Mouse (Mus musculus) kidney, adult 2 months (tissue): ENCODE results near the gene Gm3460. TPM values are rescaled to one million over a fixed set of nuclear protein-coding genes. Genes with fewer than 3 reads are reported as not detected.
"Not testable (repeated sequence)": the region's sequence is repeated elsewhere in the genome, so short reads cannot be mapped to it uniquely, and the experiment has no call there.

Experiments
- DNase-seq: peaks from one replicate; pipeline ENCODE4 v3.0.0; 2021
- H3K27ac ChIP-seq: fragments of 200-500 bp; 2 replicates; pipeline ENCODE4 v1.5.1; 2012; ENCODE audit warnings: low read depth, low read length, control low read depth, inconsistent platforms; ENCODE audit not compliant: insufficient read depth
- H3K27me3 ChIP-seq: fragments of 200-500 bp; replicated peaks from 2 replicates; pipeline ENCODE4 v1.6.1; 2012; ENCODE audit warnings: mild to moderate bottlenecking, moderate library complexity, low read length, inconsistent platforms; ENCODE audit not compliant: control insufficient read depth, insufficient read depth
- H3K36me3 ChIP-seq: fragments of 200-500 bp; 2 replicates; pipeline ENCODE4 v1.6.1; 2012; ENCODE audit warnings: mild to moderate bottlenecking, moderate library complexity, low read length, inconsistent platforms; ENCODE audit not compliant: control insufficient read depth, insufficient read depth
- H3K4me1 ChIP-seq: fragments of 200-500 bp; 2 replicates; pipeline ENCODE4 v1.6.1; 2011; ENCODE audit warnings: low read length; ENCODE audit not compliant: control insufficient read depth, insufficient read depth
- H3K4me3 ChIP-seq: fragments of 200-500 bp; 2 replicates; pipeline ENCODE4 v1.5.1; 2011; ENCODE audit warnings: mild to moderate bottlenecking, low read depth, low read length, control low read depth; ENCODE audit not compliant: insufficient read depth
- WGBS: fragments of 180-500 bp; shearing (Covaris S2); methylation state at CpG from one replicate; pipeline ENCODE4 v1.1.7; 2018; 5-methylcytosine and 5-hydroxymethylcytosine counted together
- polyA plus RNA-seq: library from polyadenylated mRNA; depleted of rRNA; stranded (reverse); fragments of >200 nt; gene quantifications from 2 replicates; pipeline ENCODE4 v1.2.3, GENCODE M21; 2012; rRNA removed

Gene Gm3460
- polyA plus RNA-seq, result not detected in 2 replicates

DNA sequence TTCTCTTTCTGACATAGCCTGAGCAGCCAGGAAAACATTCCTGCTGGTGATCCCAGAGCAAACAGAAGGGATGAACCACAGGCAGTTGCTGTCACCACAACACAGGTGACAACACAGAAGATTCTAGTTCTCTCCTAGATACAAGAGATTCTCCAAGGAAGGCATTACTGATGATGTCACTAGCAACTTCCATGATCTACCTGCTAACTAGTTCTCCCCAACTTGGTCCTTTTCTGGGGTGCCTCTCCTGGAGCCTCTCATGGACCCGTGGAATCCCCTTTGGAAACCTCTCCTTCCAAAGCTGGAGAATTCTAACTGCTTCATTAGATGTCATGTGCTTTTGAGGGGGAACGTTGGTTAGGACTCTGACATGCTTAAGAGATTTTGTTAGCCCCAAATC lies at the start of gene Gm3460:
Gene Gm3460, minus strand, starts transcription at position 101 of the 400 bp plus-strand sequence.
- H3K27me3 ChIP-seq, H3K27ac ChIP-seq, H3K4me3 ChIP-seq, H3K4me1 ChIP-seq, DNase-seq, H3K36me3 ChIP-seq: not testable (repeated sequence)
- WGBS, result 76% methylated on average over 1 of the region's 2 CpGs

DNA sequence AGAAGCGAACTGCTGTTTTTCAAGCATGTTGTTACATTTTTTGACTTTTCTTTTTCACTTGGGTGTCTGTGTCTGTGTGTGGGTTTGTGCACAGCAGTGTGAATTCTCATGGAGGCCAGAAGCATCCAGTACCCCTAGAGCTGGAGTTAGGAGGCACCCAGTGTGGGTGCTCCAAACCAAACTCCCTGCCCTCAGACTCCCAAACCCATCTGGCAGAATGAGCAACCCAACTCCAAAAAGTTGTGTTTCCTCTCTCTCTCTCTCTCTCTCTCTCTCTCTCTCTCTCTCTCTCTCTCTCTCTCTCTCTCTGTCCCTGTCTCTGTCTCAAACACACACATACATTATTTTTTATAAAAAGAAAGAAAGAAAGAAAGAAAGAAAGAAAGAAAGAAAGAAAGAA lies 15.8 kb downstream of the Gm3460 start:
- not testable (repeated sequence) for H3K4me3 ChIP-seq, H3K27ac ChIP-seq, H3K36me3 ChIP-seq, DNase-seq, H3K4me1 ChIP-seq, H3K27me3 ChIP-seq
- WGBS, result no CpG with 5 or more reads among the region's 1 CpGs

DNA sequence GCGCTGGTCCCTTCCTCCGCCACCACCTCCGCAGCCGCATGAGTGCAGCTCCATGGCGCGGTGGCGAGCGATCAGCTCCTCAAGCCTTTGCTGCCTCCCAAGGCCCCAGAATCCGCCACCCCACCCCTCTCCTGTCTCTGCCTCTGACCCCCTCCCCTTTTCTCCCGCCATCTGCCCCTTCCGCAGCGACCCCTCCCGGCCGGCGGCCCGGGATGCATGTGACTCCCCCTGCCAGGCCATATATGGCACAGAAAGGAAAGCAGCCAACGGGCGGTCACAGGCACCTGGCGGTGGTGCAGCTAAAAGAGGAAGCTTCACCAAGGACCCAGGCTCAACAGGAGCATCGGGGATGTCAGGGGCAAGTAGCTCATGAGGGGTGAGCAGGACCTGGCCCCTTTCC lies 17.2 kb downstream of the Gm3460 start:
- DNase-seq, H3K27ac ChIP-seq, H3K36me3 ChIP-seq, H3K27me3 ChIP-seq, H3K4me1 ChIP-seq, H3K4me3 ChIP-seq: not testable (repeated sequence)
- 0% methylated on average over 13 of the region's 20 CpGs for WGBS

DNA sequence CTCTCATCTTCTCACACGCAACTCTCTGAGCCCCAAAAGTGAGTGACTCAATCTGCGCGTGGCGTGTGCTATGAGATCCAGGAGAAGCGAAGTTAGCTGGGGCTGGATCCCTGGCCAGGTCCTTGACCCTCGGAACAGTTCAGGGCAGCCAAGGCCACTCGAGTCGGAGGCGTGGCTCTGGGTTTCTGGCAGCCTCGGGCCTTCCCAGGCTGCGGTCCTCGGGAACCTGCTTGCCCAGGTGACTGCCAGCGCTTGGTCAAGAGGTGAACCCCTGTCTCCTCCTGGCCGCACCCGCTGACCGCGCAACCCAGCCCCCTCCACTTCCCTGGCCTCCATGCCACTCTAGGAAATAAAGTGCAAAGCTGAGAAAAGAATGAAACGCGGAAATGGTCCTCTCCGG lies 17.7 kb downstream of the Gm3460 start:
- H3K27ac ChIP-seq, H3K4me3 ChIP-seq, H3K4me1 ChIP-seq, H3K36me3 ChIP-seq, H3K27me3 ChIP-seq: not testable (repeated sequence)
- 4% methylated on average over 17 of the region's 20 CpGs for whole genome bisulfite sequencing
- DNase-seq, result peak; percentile 37

DNA sequence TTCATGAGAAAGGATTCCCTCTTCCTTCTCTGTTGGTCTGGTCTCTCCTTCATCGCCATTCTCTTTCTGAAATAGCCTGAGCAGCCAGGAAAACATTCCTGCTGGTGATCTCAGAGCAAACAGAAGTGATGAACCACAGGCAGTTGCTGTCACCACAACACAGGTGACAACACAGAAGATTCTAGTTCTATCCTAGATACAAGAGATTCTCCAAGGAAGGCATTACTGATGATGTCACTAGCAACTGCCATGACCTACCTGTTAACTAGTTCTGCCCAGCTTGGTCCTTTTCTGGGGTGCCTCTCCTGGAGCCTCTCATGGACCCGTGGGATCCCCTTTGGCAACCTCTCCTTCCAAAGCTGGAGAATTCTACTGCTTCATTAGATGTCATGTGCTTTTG lies 31.7 kb downstream of the Gm3460 start, which contains the start of gene Gm3629:
Gene Gm3629, minus strand, starts transcription at position 101 of the 400 bp plus-strand sequence.
- WGBS, result 27% methylated on average over 1 of the region's 2 CpGs
- H3K4me3 ChIP-seq, H3K27me3 ChIP-seq: not testable (repeated sequence)

More for the DNA sequence above, 31.7 kb downstream of the Gm3460 start, which contains the start of gene Gm3629:
- DNase-seq, H3K4me1 ChIP-seq, H3K36me3 ChIP-seq, H3K27ac ChIP-seq: not testable (repeated sequence)

Other genes with a start within 250 kb of the Gm3460 start
- gene Gm16440, start 232.1 kb downstream of the Gm3460 start, polyA plus RNA-seq, result not detected in 2 replicates
- not detected in 2 replicates for gene Gm3591, start 209.9 kb downstream of the Gm3460 start, polyA plus RNA-seq
- not detected in 2 replicates for gene Gm3594, start 177.8 kb downstream of the Gm3460 start, polyA plus RNA-seq
- not detected in 2 replicates for gene Gm8356, start 85.1 kb downstream of the Gm3460 start, polyA plus RNA-seq
- gene Gm3629, start 31.8 kb downstream of the Gm3460 start, polyA plus RNA-seq, result 0.06 TPM in 1 of 2 replicates, not detected in the other
- gene Gm10251, start 61.8 kb upstream of the Gm3460 start, polyA plus RNA-seq, result 0.07 TPM in 1 of 2 replicates, not detected in the other
- not detected in 2 replicates for gene Gm8050, start 97.8 kb upstream of the Gm3460 start, polyA plus RNA-seq
- 0.06 TPM in 1 of 2 replicates, not detected in the other for gene Gm3636, start 119.9 kb upstream of the Gm3460 start, polyA plus RNA-seq
- not detected in 2 replicates for gene Gm8362, start 152.0 kb upstream of the Gm3460 start, polyA plus RNA-seq
- gene Gm3642, start 217.9 kb upstream of the Gm3460 start, polyA plus RNA-seq, result not detected in 2 replicates